Mouse (Mus musculus): ENCODE results near the gene Thap3. TPM values are rescaled to one million over a fixed set of nuclear protein-coding genes. Genes with fewer than 3 reads are reported as not detected.
A peak's percentile ranks its signal among the peaks of the same experiment; 100 is the strongest.

Thap3 gene
- polyA plus RNA-seq, 1 experiment, result 2.4 TPM

GRCm38 (mm10) chr4:151994228-151995171 is 5.7 kb upstream of the Thap3 start:
- H3K4me1 ChIP-seq (ENCODE audit: control insufficient read depth), result peaks cover 51% of the 10 kb centered on the region

GRCm38 (mm10) chr4:151993035-151993434 is 4.2 kb upstream of the Thap3 start:
- Histone ChIP-seq H3K4me3 (replicated peaks) (no peak overlapping the region), H3K27me3 (ENCODE audit: control insufficient read depth) (peaks cover 34% of the 10 kb centered on the region), H3K36me3 (ENCODE audit: control insufficient read depth) (peaks cover 44% of the 10 kb centered on the region), H3K9me3 (ENCODE audit: control insufficient read depth, low read length) (no peaks in the 10 kb centered on the region; the same call in 1 of the 2 replicates), H3K4me1 (ENCODE audit: control insufficient read depth) (peaks cover 57% of the 10 kb centered on the region)
- no peak for TF ChIP-seq GATA1 (IDR thresholded peaks at IDR 0.05; ENCODE audit: low read length)
- no peak for TF ChIP-seq TAL1 (IDR thresholded peaks at IDR 0.05; ENCODE audit: low read length)

More at GRCm38 (mm10) chr4:151994228-151995171, 5.7 kb upstream of the Thap3 start:
- TF ChIP-seq GATA1 (IDR thresholded peaks at IDR 0.05; ENCODE audit: low read length), result no peak
- no peak for TF ChIP-seq TAL1 (IDR thresholded peaks at IDR 0.05; ENCODE audit: low read length)
- H3K27me3 ChIP-seq (ENCODE audit: control insufficient read depth), result peaks cover 32% of the 10 kb centered on the region
- peak overlapping the region; percentile 97 for H3K4me3 ChIP-seq (replicated peaks)
- H3K36me3 ChIP-seq (ENCODE audit: control insufficient read depth), result peaks cover 41% of the 10 kb centered on the region
- H3K9me3 ChIP-seq (ENCODE audit: control insufficient read depth, low read length), result no peaks in the 10 kb centered on the region; the same call in 1 of the 2 replicates

- no peaks in the 10 kb centered on the region; the same call in 1 of the 2 replicates for H3K9me3 ChIP-seq (ENCODE audit: control insufficient read depth, low read length)
- peaks cover 57% of the 10 kb centered on the region for H3K4me1 ChIP-seq (ENCODE audit: control insufficient read depth)
Observed at GRCm38 (mm10) chr4:151992091-151992490, 3.3 kb upstream of the Thap3 start.

GRCm38 (mm10) chr4:151989110-151989488 is 302 bp upstream of the Thap3 start:
- Histone ChIP-seq H3K9me3 (ENCODE audit: control insufficient read depth, low read length) (no peaks in the 10 kb centered on the region), H3K27me3 (ENCODE audit: control insufficient read depth) (peaks cover 21% of the 10 kb centered on the region), H3K4me1 (ENCODE audit: control insufficient read depth) (peaks cover 47% of the 10 kb centered on the region), H3K36me3 (ENCODE audit: control insufficient read depth) (peaks cover 53% of the 10 kb centered on the region), H3K4me3 (replicated peaks) (peak overlapping the region; percentile 88)
- no peak for TF ChIP-seq TAL1 (IDR thresholded peaks at IDR 0.05; ENCODE audit: low read length)
- TF ChIP-seq GATA1 (IDR thresholded peaks at IDR 0.05; ENCODE audit: low read length), result no peak

More at GRCm38 (mm10) chr4:151992091-151992490, 3.3 kb upstream of the Thap3 start:
- Histone ChIP-seq H3K27me3 (ENCODE audit: control insufficient read depth) (peaks cover 34% of the 10 kb centered on the region), H3K4me3 (replicated peaks) (no peak overlapping the region), H3K36me3 (ENCODE audit: control insufficient read depth) (peaks cover 44% of the 10 kb centered on the region)
- TF ChIP-seq GATA1 (IDR thresholded peaks at IDR 0.05; ENCODE audit: low read length), result no peak
- TF ChIP-seq TAL1 (IDR thresholded peaks at IDR 0.05; ENCODE audit: low read length), result no peak

- peaks cover 10% of the 10 kb centered on the region for H3K27me3 ChIP-seq (ENCODE audit: control insufficient read depth)
- no peaks in the 10 kb centered on the region for H3K9me3 ChIP-seq (ENCODE audit: control insufficient read depth, low read length)
- TF ChIP-seq TAL1 (IDR thresholded peaks at IDR 0.05; ENCODE audit: low read length) (no peak), GATA1 (IDR thresholded peaks at IDR 0.05; ENCODE audit: low read length) (no peak)
- peaks cover 44% of the 10 kb centered on the region for H3K4me1 ChIP-seq (ENCODE audit: control insufficient read depth)
- peak overlapping the region; percentile 88 for H3K4me3 ChIP-seq (replicated peaks)
- H3K36me3 ChIP-seq (ENCODE audit: control insufficient read depth), result peaks cover 55% of the 10 kb centered on the region
Observed at GRCm38 (mm10) chr4:151988014-151988341, 819 bp downstream of the Thap3 start.

GRCm38 (mm10) chr4:151986650-151987049 is 2.1 kb downstream of the Thap3 start:
- peaks cover 56% of the 10 kb centered on the region for H3K36me3 ChIP-seq (ENCODE audit: control insufficient read depth)
- H3K9me3 ChIP-seq (ENCODE audit: control insufficient read depth, low read length), result no peaks in the 10 kb centered on the region
- H3K4me1 ChIP-seq (ENCODE audit: control insufficient read depth), result peaks cover 46% of the 10 kb centered on the region
- no peak for TF ChIP-seq GATA1 (IDR thresholded peaks at IDR 0.05; ENCODE audit: low read length)
- TF ChIP-seq TAL1 (IDR thresholded peaks at IDR 0.05; ENCODE audit: low read length), result no peak
- H3K27me3 ChIP-seq (ENCODE audit: control insufficient read depth), result peaks cover 4% of the 10 kb centered on the region
- H3K4me3 ChIP-seq (replicated peaks), result no peak overlapping the region

- H3K36me3 ChIP-seq (ENCODE audit: control insufficient read depth), result peaks cover 56% of the 10 kb centered on the region
- TF ChIP-seq TAL1 (IDR thresholded peaks at IDR 0.05; ENCODE audit: low read length) (no peak), GATA1 (IDR thresholded peaks at IDR 0.05; ENCODE audit: low read length) (no peak)
- peaks cover 4% of the 10 kb centered on the region for H3K27me3 ChIP-seq (ENCODE audit: control insufficient read depth)
- no peak overlapping the region for H3K4me3 ChIP-seq (replicated peaks)
- no peaks in the 10 kb centered on the region for H3K9me3 ChIP-seq (ENCODE audit: control insufficient read depth, low read length)
- peaks cover 48% of the 10 kb centered on the region for H3K4me1 ChIP-seq (ENCODE audit: control insufficient read depth)
Observed at GRCm38 (mm10) chr4:151985886-151986285, 2.9 kb downstream of the Thap3 start.

- no peak for TF ChIP-seq TAL1 (IDR thresholded peaks at IDR 0.05; ENCODE audit: low read length)
- TF ChIP-seq GATA1 (IDR thresholded peaks at IDR 0.05; ENCODE audit: low read length), result no peak
- H3K9me3 ChIP-seq (ENCODE audit: control insufficient read depth, low read length), result no peaks in the 10 kb centered on the region
- peaks cover 4% of the 10 kb centered on the region for H3K27me3 ChIP-seq (ENCODE audit: control insufficient read depth)
- peaks cover 63% of the 10 kb centered on the region for H3K36me3 ChIP-seq (ENCODE audit: control insufficient read depth)
- no peak overlapping the region for H3K4me3 ChIP-seq (replicated peaks)
- peaks cover 36% of the 10 kb centered on the region for H3K4me1 ChIP-seq (ENCODE audit: control insufficient read depth)
Observed at GRCm38 (mm10) chr4:151983560-151983959, 5.2 kb downstream of the Thap3 start.

GRCm38 (mm10) chr4:151983043-151983442 is 5.8 kb downstream of the Thap3 start:
- Histone ChIP-seq H3K4me1 (ENCODE audit: control insufficient read depth) (peaks cover 32% of the 10 kb centered on the region), H3K27me3 (ENCODE audit: control insufficient read depth) (peaks cover 2% of the 10 kb centered on the region), H3K4me3 (replicated peaks) (no peak overlapping the region), H3K36me3 (ENCODE audit: control insufficient read depth) (peaks cover 67% of the 10 kb centered on the region), H3K9me3 (ENCODE audit: control insufficient read depth, low read length) (no peaks in the 10 kb centered on the region)
- TF ChIP-seq TAL1 (IDR thresholded peaks at IDR 0.05; ENCODE audit: low read length) (no peak), GATA1 (IDR thresholded peaks at IDR 0.05; ENCODE audit: low read length) (no peak)

All from erythroblast, embryonic 14.5 days (primary cell).